ENCODE assay signal across 20 mouse cellular contexts in genomic region chr8:62599281-62599680, GRCm38 (mm10).
"Had no signal": no experiment of that assay in that cellular context is flagged by ENCODE, and none has a peak within 500 bp of the region (broad histone marks: within the 10 kb centered on the region; RNA-seq: fewer than 3 reads in every experiment).

No protein-coding gene starts in this region.

- ATAC-seq: lung, postnatal 0 days; midbrain, embryonic 16.5 days had no signal

- H3K36me3 ChIP-seq: lung, embryonic 15.5 days; midbrain, embryonic 10.5 days; midbrain, embryonic 12.5 days; neural tube, embryonic 13.5 days; neural tube, embryonic 15.5 days had no signal

- H3K27me3 ChIP-seq: lung, embryonic 15.5 days; midbrain, embryonic 12.5 days; neural tube, embryonic 13.5 days; neural tube, embryonic 15.5 days had no signal

- H3K4me2 ChIP-seq: lung, embryonic 15.5 days; midbrain, embryonic 12.5 days; neural tube, embryonic 13.5 days; neural tube, embryonic 15.5 days had no signal

- H3K4me1 ChIP-seq: lung, embryonic 15.5 days; midbrain, embryonic 10.5 days; midbrain, embryonic 12.5 days; neural tube, embryonic 13.5 days; neural tube, embryonic 15.5 days had no signal

- H3K4me3 ChIP-seq: lung, embryonic 15.5 days; midbrain, embryonic 10.5 days; midbrain, embryonic 12.5 days; myocyte; neural tube, embryonic 13.5 days; neural tube, embryonic 15.5 days had no signal

- H3K9me3 ChIP-seq: lung, embryonic 15.5 days; midbrain, embryonic 10.5 days; midbrain, embryonic 12.5 days; neural tube, embryonic 13.5 days; neural tube, embryonic 15.5 days had no signal

- H3K9ac ChIP-seq: lung, embryonic 15.5 days; midbrain, embryonic 12.5 days; neural tube, embryonic 13.5 days; neural tube, embryonic 15.5 days had no signal

- DNase-seq: lung, adult 18-20 months; lung, postnatal 14 days; lung, postnatal 4 days; midbrain, embryonic 14.5 days; retina, postnatal 1 day; right cerebral cortex, adult 18-20 months; right cerebral cortex, postnatal 25 days; right cerebral cortex, postnatal 4 days; spleen, adult 18-20 months; thymus, adult 2 months; thymus, postnatal 25 days; thymus, postnatal 4 days had no signal

- H3K27ac ChIP-seq: lung, embryonic 15.5 days; midbrain, embryonic 10.5 days; midbrain, embryonic 12.5 days; neural tube, embryonic 13.5 days; neural tube, embryonic 15.5 days had no signal
